Mouse (Mus musculus) intestine, postnatal 0 days (tissue): ENCODE data around the gene Pou4f1. TPM values are rescaled to one million over a fixed set of nuclear protein-coding genes. Genes with fewer than 3 reads are reported as not detected.
"Not testable (repeated sequence)": the region's sequence is repeated elsewhere in the genome, so short reads cannot be mapped to it uniquely, and the experiment has no call there.

ENCODE experiments used
- ATAC-seq: fragments of 200-750 bp; cut with Nextera tagmentation; 2 replicates; pipeline ENCODE4 v1.8.0; 2017; ENCODE audit warnings: mild to moderate bottlenecking, moderate TSS enrichment, moderate library complexity
- H3K27ac ChIP-seq: fragments of 300-500 bp; sonication (generic); 2 replicates; pipeline ENCODE4 v1.5.1; 2014; ENCODE audit warnings: mild to moderate bottlenecking, low read depth, low read length, moderate library complexity
- H3K27me3 ChIP-seq: fragments of 300-500 bp; sonication (generic); replicated peaks from 2 replicates; pipeline ENCODE4 v1.6.1; 2014; ENCODE audit warnings: low read length, mixed read lengths; ENCODE audit not compliant: control insufficient read depth, insufficient read depth
- H3K36me3 ChIP-seq: fragments of 300-500 bp; sonication (generic); 2 replicates; pipeline ENCODE4 v1.6.1; 2014; ENCODE audit warnings: mild to moderate bottlenecking, moderate library complexity; ENCODE audit not compliant: control insufficient read depth, insufficient read depth
- H3K4me1 ChIP-seq: fragments of 300-500 bp; sonication (generic); replicated peaks from 2 replicates; pipeline ENCODE4 v1.6.1; 2014; ENCODE audit warnings: antibody characterized with exemption, low read length, mixed read lengths; ENCODE audit not compliant: control insufficient read depth, insufficient read depth
- H3K4me2 ChIP-seq: fragments of 300-500 bp; sonication (generic); replicated peaks from 2 replicates; pipeline ENCODE4 v1.6.1; 2014; ENCODE audit warnings: low read depth, mild to moderate bottlenecking, moderate library complexity
- H3K4me3 ChIP-seq: fragments of 300-500 bp; sonication (generic); 2 replicates; pipeline ENCODE4 v1.5.1; 2014; ENCODE audit warnings: low read depth, low read length
- H3K9ac ChIP-seq: fragments of 300-500 bp; sonication (generic); 2 replicates; pipeline ENCODE4 v1.6.1; 2014; ENCODE audit warnings: mild to moderate bottlenecking, low read depth, low read length
- H3K9me3 ChIP-seq: fragments of 300-500 bp; sonication (generic); 2 replicates; pipeline ENCODE4 v1.6.1; 2016; ENCODE audit warnings: mixed run types; ENCODE audit not compliant: control insufficient read depth
- CTCF ChIP-seq: sonication (generic); IDR thresholded peaks from 2 replicates; pipeline ENCODE4 v1.5.1; 2016; ENCODE audit warnings: low read depth, mild to moderate bottlenecking, control low read depth, antibody characterized with exemption, moderate library complexity
- WGBS: fragments of 180-500 bp; shearing (Covaris S2); extraction: QIAGEN DNeasy Blood & Tissue Kit; methylation state at CpG from one replicate; pipeline ENCODE4 v1.1.7; 2014; 5-methylcytosine and 5-hydroxymethylcytosine counted together
- polyA plus RNA-seq: library from polyadenylated mRNA; unstranded; fragments of >200 nt; fragmentation: Nextera tagmentation; extraction: Ambion mirVana; gene quantifications from 2 replicates; pipeline ENCODE4 v1.2.1, GENCODE M21; 2015

The Pou4f1 gene
- 0.25 and 0.39 TPM in 2 replicates for polyA plus RNA-seq

DNA sequence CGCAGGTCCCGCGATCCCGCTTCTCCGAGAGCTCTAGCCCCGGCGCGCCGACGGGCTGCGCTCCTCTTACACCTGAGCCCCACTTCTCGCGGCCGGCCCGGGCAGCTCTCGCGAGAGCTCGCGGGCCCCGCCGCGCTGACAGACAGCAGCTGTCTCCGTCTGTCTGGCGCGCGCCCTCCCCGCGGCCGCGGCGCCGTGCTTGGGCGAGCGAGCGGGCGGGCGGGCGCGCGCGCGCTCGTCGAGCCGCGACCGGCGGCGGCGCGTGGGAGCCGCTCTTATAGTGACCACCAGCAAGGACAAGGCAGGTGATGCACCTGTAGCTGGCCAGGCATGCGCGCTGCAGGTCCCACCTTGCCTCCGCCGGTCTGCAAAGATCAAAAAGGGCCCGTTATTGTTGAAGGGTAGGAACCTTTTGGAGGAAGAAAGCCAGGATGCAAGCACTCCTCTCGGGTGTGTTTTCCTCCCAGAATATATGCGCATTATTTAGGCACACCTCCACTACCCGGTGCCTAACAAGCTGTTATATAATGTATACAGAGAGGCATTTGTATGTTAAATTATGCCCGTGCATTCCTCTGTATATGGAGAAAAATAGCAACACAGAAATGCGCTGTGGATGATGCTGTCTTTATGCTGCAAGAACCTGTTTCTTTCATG lies at the start of gene Pou4f1:
Pou4f1 (minus strand) TSS at position 34 of the 657 bp plus-strand sequence.
- peak; percentile 93 for ATAC-seq
- WGBS: under 1% methylated on average over 62 of the region's 62 CpGs
- peak within 1 kb of the TSS; percentile 22; the same call in 1 of the 2 replicates for H3K9ac ChIP-seq

DNA sequence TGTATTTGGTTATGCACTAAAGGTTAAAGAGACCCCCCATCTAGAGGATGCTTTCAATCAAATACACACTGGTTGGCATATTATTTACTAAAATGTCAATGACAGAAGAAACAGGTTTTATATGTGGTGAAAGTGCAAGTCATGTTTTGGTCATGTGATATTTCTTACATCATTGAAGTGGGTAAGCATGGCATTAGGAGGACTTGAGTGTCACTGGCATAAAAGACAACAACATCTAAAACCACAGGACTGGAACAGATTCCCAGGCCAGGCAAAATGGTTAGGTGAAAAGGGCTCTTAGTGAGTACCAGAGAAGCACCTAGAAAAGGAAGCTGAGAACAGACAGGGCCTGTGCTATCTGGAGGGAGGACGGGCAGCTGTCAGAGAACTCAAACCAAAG lies 43.9 kb upstream of the Pou4f1 start:
- no peaks in the 10 kb centered on the region for H3K4me1 ChIP-seq
- H3K9ac ChIP-seq: no peak overlapping the region
- WGBS: 70% methylated on average over 1 of the region's 1 CpGs
- H3K27me3 ChIP-seq: no peaks in the 10 kb centered on the region
- H3K36me3 ChIP-seq: peaks cover 9% of the 10 kb centered on the region
- H3K4me3 ChIP-seq: no peak overlapping the region
- H3K27ac ChIP-seq: no peak overlapping the region
- no peak for ATAC-seq
- no peak overlapping the region for H3K4me2 ChIP-seq
- no peak for TF ChIP-seq CTCF
- no peaks in the 10 kb centered on the region for H3K9me3 ChIP-seq

More for the DNA sequence above, at the start of gene Pou4f1:
- Histone ChIP-seq H3K4me3 (peak within 1 kb of the TSS; percentile 52), H3K27me3 (peaks cover 93% of the 10 kb centered on the region), H3K4me2 (peak within 1 kb of the TSS; percentile 86), H3K36me3 (no peaks in the 10 kb centered on the region), H3K27ac (no peak within 1 kb of the TSS), H3K9me3 (no peaks in the 10 kb centered on the region), H3K4me1 (peaks cover 9% of the 10 kb centered on the region; the same call in 1 of the 2 replicates)
- TF ChIP-seq CTCF: no peak

- peaks cover 46% of the 10 kb centered on the region for H3K36me3 ChIP-seq
- not testable (repeated sequence) for H3K4me1 ChIP-seq, H3K9me3 ChIP-seq, H3K4me2 ChIP-seq, H3K9ac ChIP-seq, H3K27me3 ChIP-seq, H3K27ac ChIP-seq, H3K4me3 ChIP-seq, ATAC-seq
- 87% methylated on average over 3 of the region's 3 CpGs for WGBS
Measured at GRCm38 (mm10) chr14:104502761-104503160, 35.0 kb upstream of the Pou4f1 start.

- no peak for ATAC-seq
- peaks cover 23% of the 10 kb centered on the region; the same call in 1 of the 2 replicates for H3K36me3 ChIP-seq
- no peak for TF ChIP-seq CTCF
- H3K4me2 ChIP-seq: no peak overlapping the region
- WGBS: 92% methylated on average over 8 of the region's 8 CpGs
- 0 out of 2 replicates have a peak, but pooled peaks cover 5% of the 10 kb centered on the region for H3K27me3 ChIP-seq
- H3K27ac ChIP-seq: no peak overlapping the region
- no peaks in the 10 kb centered on the region for H3K4me1 ChIP-seq
- H3K4me3 ChIP-seq: no peak overlapping the region
- H3K9me3 ChIP-seq: no peaks in the 10 kb centered on the region
- H3K9ac ChIP-seq: no peak overlapping the region
Measured at GRCm38 (mm10) chr14:104479751-104480150, 12.0 kb upstream of the Pou4f1 start.

DNA sequence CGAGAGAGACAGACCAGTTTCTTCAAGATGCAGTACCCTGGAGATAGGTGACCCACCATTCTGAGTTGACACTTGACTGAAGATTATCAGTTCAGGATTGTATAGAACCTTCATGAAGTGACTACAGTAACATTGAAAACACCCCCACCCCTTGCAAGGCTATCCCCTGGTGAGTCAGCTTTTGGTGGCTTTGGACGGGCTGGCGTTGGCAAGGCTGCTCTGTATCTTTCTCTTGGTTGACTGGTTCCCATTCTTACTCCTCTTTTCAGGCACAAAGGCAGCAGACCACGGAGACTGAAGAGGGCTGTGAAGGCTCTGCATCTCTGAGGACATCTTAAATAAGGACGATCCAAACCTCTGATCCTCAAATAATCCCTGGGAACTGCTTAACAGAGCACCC lies 10.8 kb upstream of the Pou4f1 start:
- H3K9me3 ChIP-seq: no peaks in the 10 kb centered on the region
- H3K4me3 ChIP-seq: no peak overlapping the region
- 90% methylated on average over 5 of the region's 5 CpGs for WGBS

GRCm38 (mm10) chr14:104477616-104478015 lies 9.8 kb upstream of the Pou4f1 start:
- Histone ChIP-seq H3K27me3 (peaks cover 26% of the 10 kb centered on the region), H3K4me1 (no peaks in the 10 kb centered on the region), H3K4me2 (no peak overlapping the region), H3K36me3 (peaks cover 22% of the 10 kb centered on the region; the same call in 1 of the 2 replicates), H3K9ac (no peak overlapping the region), H3K4me3 (no peak overlapping the region), H3K27ac (no peak overlapping the region), H3K9me3 (no peaks in the 10 kb centered on the region)
- no peak for TF ChIP-seq CTCF
- WGBS: 97% methylated on average over 8 of the region's 8 CpGs
- no peak for ATAC-seq

More for the DNA sequence above, 10.8 kb upstream of the Pou4f1 start:
- H3K27me3 ChIP-seq: peaks cover 17% of the 10 kb centered on the region
- no peak overlapping the region for H3K9ac ChIP-seq
- no peak overlapping the region for H3K27ac ChIP-seq
- no peaks in the 10 kb centered on the region for H3K4me1 ChIP-seq
- ATAC-seq: no peak
- H3K36me3 ChIP-seq: peaks cover 22% of the 10 kb centered on the region; the same call in 1 of the 2 replicates
- H3K4me2 ChIP-seq: no peak overlapping the region
- TF ChIP-seq CTCF: no peak
